Mouse (Mus musculus) forebrain, embryonic 11.5 days (tissue): ENCODE results near the gene Gnl1. TPM values are rescaled to one million over a fixed set of nuclear protein-coding genes. Genes with fewer than 3 reads are reported as not detected.
"Not testable (repeated sequence)": the region's sequence is repeated elsewhere in the genome, so short reads cannot be mapped to it uniquely, and the experiment has no call there.

Experiments used
- ATAC-seq: fragments of 200-750 bp; cut with Nextera tagmentation; replicated peaks from 2 replicates; pipeline ENCODE4 v1.8.0; 2017; ENCODE audit warnings: moderate TSS enrichment; ENCODE audit not compliant: low FRiP score
- DNase-seq: peaks from one replicate; pipeline ENCODE4 v3.0.0-alpha.2; 2017; ENCODE audit warnings: low spot score
- H3K27ac ChIP-seq: fragments of 300-500 bp; sonication (generic); 2 replicates; pipeline ENCODE4 v1.5.1; 2014; ENCODE audit warnings: low read depth, low read length
- H3K27me3 ChIP-seq: fragments of 300-500 bp; sonication (generic); 2 replicates; pipeline ENCODE4 v1.6.1; 2014; ENCODE audit warnings: mild to moderate bottlenecking, low read length, mixed read lengths; ENCODE audit not compliant: control insufficient read depth, insufficient read depth
- H3K36me3 ChIP-seq: fragments of 300-500 bp; sonication (generic); 2 replicates; pipeline ENCODE4 v1.6.1; 2014; ENCODE audit warnings: mild to moderate bottlenecking, low read length, moderate library complexity, mixed read lengths; ENCODE audit not compliant: control insufficient read depth, insufficient read depth
- H3K4me1 ChIP-seq: fragments of 300-500 bp; sonication (generic); replicated peaks from 2 replicates; pipeline ENCODE4 v1.6.1; 2014; ENCODE audit warnings: low read length, mixed read lengths; ENCODE audit not compliant: control insufficient read depth, insufficient read depth
- H3K4me2 ChIP-seq: fragments of 300-500 bp; sonication (generic); 2 replicates; pipeline ENCODE4 v1.6.1; 2014; ENCODE audit warnings: low read depth, mild to moderate bottlenecking, low read length, moderate library complexity, mixed read lengths; ENCODE audit not compliant: severe bottlenecking
- H3K4me3 ChIP-seq: fragments of 300-500 bp; sonication (generic); 2 replicates; pipeline ENCODE4 v1.5.1; 2014; ENCODE audit warnings: low read depth, low read length
- H3K9ac ChIP-seq: fragments of 300-500 bp; sonication (generic); 2 replicates; pipeline ENCODE4 v1.6.1; 2014; ENCODE audit warnings: low read length
- H3K9me3 ChIP-seq: fragments of 300-500 bp; sonication (generic); 2 replicates; pipeline ENCODE4 v1.6.1; 2016; ENCODE audit warnings: low read length, mixed read lengths; ENCODE audit not compliant: control insufficient read depth
- WGBS: fragments of 180-500 bp; shearing (Covaris S2); extraction: QIAGEN DNeasy Blood & Tissue Kit; methylation state at CpG from one replicate; pipeline ENCODE4 v1.1.7; 2014; 5-methylcytosine and 5-hydroxymethylcytosine counted together
- polyA plus RNA-seq: library from polyadenylated mRNA; unstranded; fragments of >200 nt; fragmentation: Nextera tagmentation; extraction: Ambion mirVana; gene quantifications from 2 replicates; pipeline ENCODE4 v1.2.1, GENCODE M21; 2014

Gene Gnl1
- polyA plus RNA-seq, result 46.0 and 48.4 TPM in 2 replicates

DNA sequence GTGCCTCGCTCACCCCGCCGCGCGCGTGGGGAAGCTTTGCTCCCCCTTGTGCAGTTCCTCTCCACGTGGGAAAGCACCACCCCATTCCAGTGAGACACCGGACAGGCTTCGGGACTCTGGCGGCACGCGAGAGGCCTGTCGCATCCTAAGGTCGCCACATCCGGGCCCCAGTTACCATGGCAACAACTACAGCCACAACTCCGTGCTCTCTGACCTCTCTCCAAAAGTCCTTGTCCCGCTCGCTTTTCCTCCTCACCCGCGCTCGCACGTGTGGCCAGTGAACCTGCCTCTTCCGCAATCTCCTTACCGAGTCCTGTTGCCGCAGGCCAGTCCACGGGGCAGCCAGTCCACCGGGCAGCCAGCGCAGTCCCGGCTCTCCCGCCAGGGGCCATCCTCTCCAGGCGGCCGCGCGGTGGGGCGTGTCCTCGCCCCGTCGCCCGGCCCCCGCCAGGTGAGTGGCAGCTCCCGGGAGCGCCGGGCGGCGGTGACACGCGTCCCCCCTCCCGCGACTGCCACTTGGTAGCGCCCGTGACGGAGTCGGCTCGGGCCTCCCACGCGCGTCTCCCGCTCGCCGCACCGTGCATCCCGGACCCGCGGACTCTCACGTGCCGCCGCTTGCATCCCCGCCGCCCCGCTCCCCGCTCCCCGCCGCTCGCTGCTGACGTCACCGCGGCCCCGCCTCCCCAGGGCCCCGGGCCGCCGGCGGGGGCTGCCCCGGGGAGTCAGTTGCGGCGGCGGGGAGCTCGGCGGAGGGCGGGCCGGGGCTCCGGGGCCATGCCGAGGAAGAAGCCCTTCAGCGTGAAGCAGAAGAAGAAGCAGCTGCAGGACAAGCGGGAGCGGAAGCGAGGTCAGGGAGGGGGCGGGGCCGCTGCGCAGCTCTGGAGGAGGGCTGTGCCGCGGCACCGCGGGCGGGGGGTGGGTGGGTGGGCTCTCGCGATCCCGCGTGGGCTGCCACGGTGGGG lies at the start of gene Gnl1, which contains the start of gene Prr3:
Gene Gnl1, plus strand, starts transcription at position 451 of the 962 bp plus-strand sequence.
Gene Prr3, minus strand, starts transcription at position 836 of the 962 bp plus-strand sequence.
- H3K4me1 ChIP-seq, result peaks cover 8% of the 10 kb centered on the region; the same call in 1 of the 2 replicates
- DNase-seq (peak; percentile 94), ATAC-seq (peak; percentile 87)
- WGBS, result under 1% methylated on average over 103 of the region's 109 CpGs
- H3K36me3 ChIP-seq, result no peaks in the 10 kb centered on the region; the same call in 1 of the 2 replicates
- peak within 1 kb of the TSS; percentile 72 for H3K9ac ChIP-seq
- no peaks in the 10 kb centered on the region for H3K9me3 ChIP-seq
- H3K4me2 ChIP-seq, result peak within 1 kb of the TSS; percentile 78
- peak within 1 kb of the TSS; percentile 93 for H3K4me3 ChIP-seq
- H3K27me3 ChIP-seq, result no peaks in the 10 kb centered on the region
- H3K27ac ChIP-seq, result peak within 1 kb of the TSS; percentile 89

DNA sequence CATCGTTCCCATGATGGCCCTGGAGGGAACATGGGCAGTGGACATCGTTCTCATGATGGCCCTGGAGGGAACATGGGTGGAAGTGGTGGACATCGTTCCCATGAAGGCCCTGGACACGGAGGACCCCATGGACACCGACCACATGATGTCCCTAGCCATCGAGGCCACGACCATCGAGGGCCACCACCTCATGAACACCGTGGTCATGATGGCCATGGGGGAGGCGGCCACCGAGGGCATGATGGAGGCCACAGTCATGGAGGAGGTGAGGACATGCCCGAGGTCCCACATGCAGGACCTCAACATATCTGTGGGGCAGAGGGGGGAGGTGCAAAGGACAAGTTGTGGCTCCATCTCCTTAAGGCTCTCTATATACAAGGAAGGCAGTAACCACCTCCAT lies 49.0 kb upstream of the Gnl1 start:
- no peaks in the 10 kb centered on the region for H3K27me3 ChIP-seq
- H3K4me1 ChIP-seq, result no peaks in the 10 kb centered on the region
- H3K9ac ChIP-seq, result no peak overlapping the region
- H3K36me3 ChIP-seq, result peaks cover 28% of the 10 kb centered on the region; the same call in 1 of the 2 replicates
- peak; percentile 54 for DNase-seq
- H3K9me3 ChIP-seq, result no peaks in the 10 kb centered on the region
- no peak overlapping the region for H3K27ac ChIP-seq
- ATAC-seq, result no peak
- no peak overlapping the region for H3K4me2 ChIP-seq
- H3K4me3 ChIP-seq, result no peak overlapping the region
- 95% methylated on average over 12 of the region's 12 CpGs for WGBS

DNA sequence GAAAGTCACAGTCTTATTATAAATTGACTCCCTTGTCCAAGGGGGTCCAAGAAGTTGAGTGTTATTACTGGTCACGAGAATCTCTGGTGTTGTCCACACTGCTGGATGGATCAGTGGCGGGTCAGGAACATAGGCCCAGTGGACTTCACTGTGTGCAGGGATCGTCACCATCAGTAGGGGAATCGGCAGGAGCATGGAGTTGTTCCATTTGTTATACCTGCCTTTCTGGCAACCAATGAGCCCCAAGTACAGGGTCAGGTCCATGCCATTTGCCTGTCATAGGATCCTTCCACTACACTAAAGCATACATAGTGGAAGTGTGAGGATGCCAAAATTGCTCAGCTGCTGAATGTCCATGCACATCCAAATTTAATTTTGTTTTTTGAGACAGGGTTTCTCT lies 47.0 kb upstream of the Gnl1 start:
- ATAC-seq, result no peak
- no peak overlapping the region for H3K9ac ChIP-seq
- WGBS, result 89% methylated on average over 4 of the region's 4 CpGs

GRCm38 (mm10) chr17:35935763-35936162 lies 43.9 kb upstream of the Gnl1 start:
- not testable (repeated sequence) for H3K4me2 ChIP-seq, ATAC-seq, H3K27ac ChIP-seq, H3K4me1 ChIP-seq, H3K4me3 ChIP-seq, H3K9ac ChIP-seq, H3K27me3 ChIP-seq, H3K9me3 ChIP-seq, DNase-seq, H3K36me3 ChIP-seq
- WGBS, result 92% methylated on average over 14 of the region's 14 CpGs

More for the DNA sequence above, 47.0 kb upstream of the Gnl1 start:
- Histone ChIP-seq H3K4me3 (no peak overlapping the region), H3K4me2 (no peak overlapping the region), H3K4me1 (no peaks in the 10 kb centered on the region), H3K27me3 (no peaks in the 10 kb centered on the region), H3K27ac (no peak overlapping the region), H3K36me3 (peaks cover 23% of the 10 kb centered on the region; the same call in 1 of the 2 replicates), H3K9me3 (no peaks in the 10 kb centered on the region)
- DNase-seq, result peak; percentile 45

- Histone ChIP-seq H3K9ac (no peak overlapping the region), H3K4me3 (no peak overlapping the region), H3K27me3 (no peaks in the 10 kb centered on the region), H3K4me2 (no peak overlapping the region), H3K9me3 (no peaks in the 10 kb centered on the region), H3K4me1 (no peaks in the 10 kb centered on the region), H3K27ac (no peak overlapping the region), H3K36me3 (no peaks in the 10 kb centered on the region)
- DNase-seq, result peak; percentile 77
- ATAC-seq, result 0 out of 2 replicates have a peak, but pooled peaks have one; percentile 36
- WGBS, result 53% methylated on average over 2 of the region's 2 CpGs
These were observed 41.8 kb upstream of the Gnl1 start for GRCm38 (mm10) chr17:35937700-35938348.

DNA sequence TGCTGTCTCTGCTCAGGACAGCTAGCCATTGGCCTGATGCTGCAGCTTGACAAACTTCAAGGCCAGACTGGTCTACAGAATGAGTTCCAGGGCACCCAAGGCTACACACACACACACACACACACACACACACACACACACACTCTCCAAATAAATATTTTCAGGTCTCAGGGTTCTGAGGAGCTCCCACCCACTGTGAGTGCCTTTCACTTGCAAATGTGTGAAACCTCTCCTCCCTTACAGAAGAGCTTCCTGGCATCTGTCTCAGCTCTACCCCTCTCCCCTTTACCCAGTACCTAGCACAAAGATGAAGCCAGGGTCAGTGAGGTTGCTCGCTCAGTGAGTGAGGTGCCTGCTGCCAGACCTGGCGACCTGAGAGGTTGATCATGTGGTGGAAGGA lies 40.5 kb upstream of the Gnl1 start:
- DNase-seq (no peak), ATAC-seq (no peak)
- no peaks in the 10 kb centered on the region for H3K9me3 ChIP-seq
- no peaks in the 10 kb centered on the region for H3K36me3 ChIP-seq
- no peak overlapping the region for H3K27ac ChIP-seq
- H3K27me3 ChIP-seq, result no peaks in the 10 kb centered on the region
- no peak overlapping the region for H3K9ac ChIP-seq
- H3K4me1 ChIP-seq, result no peaks in the 10 kb centered on the region
- WGBS, result 41% methylated on average over 2 of the region's 2 CpGs
- no peak overlapping the region for H3K4me3 ChIP-seq
- no peak overlapping the region for H3K4me2 ChIP-seq

- H3K4me1 ChIP-seq, result no peaks in the 10 kb centered on the region
- no peak for ATAC-seq
- 68% methylated on average over 1 of the region's 1 CpGs for WGBS
These were observed 39.7 kb upstream of the Gnl1 start for GRCm38 (mm10) chr17:35939941-35940340.

GRCm38 (mm10) chr17:35950946-35951345 lies 28.7 kb upstream of the Gnl1 start:
- H3K9ac ChIP-seq, H3K36me3 ChIP-seq, H3K9me3 ChIP-seq, H3K27me3 ChIP-seq, H3K4me3 ChIP-seq, H3K4me2 ChIP-seq, ATAC-seq, H3K4me1 ChIP-seq, H3K27ac ChIP-seq, DNase-seq: not testable (repeated sequence)

More at GRCm38 (mm10) chr17:35939941-35940340, 39.7 kb upstream of the Gnl1 start:
- H3K9ac ChIP-seq, result no peak overlapping the region
- no peak overlapping the region for H3K4me3 ChIP-seq
- H3K27ac ChIP-seq, result no peak overlapping the region
- H3K4me2 ChIP-seq, result no peak overlapping the region
- no peak for DNase-seq
- H3K9me3 ChIP-seq, result no peaks in the 10 kb centered on the region
- no peaks in the 10 kb centered on the region for H3K36me3 ChIP-seq
- no peaks in the 10 kb centered on the region for H3K27me3 ChIP-seq
